Mouse (Mus musculus) stomach, postnatal 0 days (tissue): ENCODE data around the gene Olfr403.

Experiments
- CTCF ChIP-seq: IDR thresholded peaks from 2 replicates; pipeline ENCODE4 v1.5.1; 2016; ENCODE audit warnings: antibody characterized with exemption, low read depth, mild to moderate bottlenecking, moderate library complexity
- EP300 ChIP-seq: optimal IDR thresholded peaks from 2 replicates; pipeline ENCODE3; 2016; ENCODE audit warnings: antibody characterized with exemption

DNA sequence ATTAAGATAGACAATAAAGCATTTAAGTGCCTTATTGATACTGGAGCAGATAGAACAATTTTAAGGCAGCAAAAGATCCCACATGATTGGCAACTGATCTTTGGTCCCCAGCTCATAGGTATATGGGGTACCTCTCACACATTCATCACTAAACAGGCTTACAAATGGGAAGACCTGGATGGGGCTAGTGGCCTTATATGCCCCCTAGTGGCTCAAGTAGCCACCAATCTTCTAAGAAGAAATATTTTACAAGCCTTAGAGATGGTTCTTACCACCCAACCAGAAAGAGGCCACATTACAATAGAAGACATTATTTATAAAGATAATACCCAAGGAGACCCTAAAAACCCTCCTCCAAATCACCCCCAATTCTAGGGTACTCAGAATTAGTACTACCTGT, 40.2 kb upstream of the Olfr403 start:
- TF ChIP-seq CTCF (no peak), EP300 (no peak)
